Mouse (Mus musculus) testis, adult 2 months (tissue): ENCODE data around the gene Fam47e.

Experiments used
- CTCF ChIP-seq: fragments of 200-500 bp; IDR thresholded peaks from 2 replicates; pipeline ENCODE4 v1.5.1; 2012; ENCODE audit warnings: low read depth, mild to moderate bottlenecking, inconsistent platforms, low read length, moderate library complexity; ENCODE audit not compliant: control insufficient read depth, insufficient read depth, insufficient replicate concordance
- POLR2A ChIP-seq: fragments of 200-500 bp; IDR thresholded peaks from 2 replicates; pipeline ENCODE4 v1.6.1; 2012; ENCODE audit warnings: low read depth, mild to moderate bottlenecking, inconsistent platforms, low read length, moderate library complexity; ENCODE audit not compliant: control insufficient read depth

- TF ChIP-seq POLR2A = no peak
- no peak for TF ChIP-seq CTCF
Measured at GRCm38 (mm10) chr5:92562002-92562401, 7.1 kb downstream of the Fam47e start.
